Mouse (Mus musculus) olfactory bulb, adult 2 months (tissue): ENCODE measurements around the gene Wfdc8. TPM values are rescaled to one million over a fixed set of nuclear protein-coding genes. Genes with fewer than 3 reads are reported as not detected.

ENCODE experiments used
- H3K27ac ChIP-seq: fragments of 200-500 bp; 2 replicates; pipeline ENCODE4 v1.5.1; 2012; ENCODE audit warnings: low read depth, low read length; ENCODE audit not compliant: insufficient read depth
- H3K4me1 ChIP-seq: fragments of 200-500 bp; 2 replicates; pipeline ENCODE4 v1.6.1; 2012; ENCODE audit warnings: low read length; ENCODE audit not compliant: control insufficient read depth, insufficient read depth
- H3K4me3 ChIP-seq: fragments of 200-500 bp; 2 replicates; pipeline ENCODE4 v1.5.1; 2012; ENCODE audit warnings: mild to moderate bottlenecking, low read depth, low read length, moderate library complexity; ENCODE audit not compliant: insufficient read depth
- CTCF ChIP-seq: fragments of 200-500 bp; IDR thresholded peaks from 2 replicates; pipeline ENCODE4 v1.5.1; 2012; ENCODE audit warnings: low read depth, mild to moderate bottlenecking, low read length, moderate library complexity; ENCODE audit not compliant: insufficient read depth
- POLR2A ChIP-seq: fragments of 200-500 bp; IDR thresholded peaks from 2 replicates; pipeline ENCODE4 v1.6.1; 2012; ENCODE audit warnings: mild to moderate bottlenecking, low read depth, low read length, moderate library complexity; ENCODE audit not compliant: insufficient read depth
- WGBS: fragments of 180-500 bp; shearing (Covaris S2); methylation state at CpG from one replicate; pipeline ENCODE4 v1.1.7; 2018; 5-methylcytosine and 5-hydroxymethylcytosine counted together
- polyA plus RNA-seq: library from polyadenylated mRNA; stranded (reverse); fragments of >200 nt; gene quantifications from 2 replicates; pipeline ENCODE4 v1.2.4, GENCODE M21; 2012; ENCODE audit warnings: low replicate concordance; ENCODE audit not compliant: missing spikeins, insufficient read depth, insufficient read length

Wfdc8 gene
- polyA plus RNA-seq, 1 experiment, result not detected

- Histone ChIP-seq H3K4me3 (no peak overlapping the region), H3K27ac (no peak overlapping the region), H3K4me1 (peaks cover 6% of the 10 kb centered on the region)
- TF ChIP-seq POLR2A, result no peak
- TF ChIP-seq CTCF, result no peak
- WGBS, result 78% methylated on average over 2 of the region's 2 CpGs
These were observed 46.4 kb downstream of the Wfdc8 start for GRCm38 (mm10) chr2:164566997-164567396.

GRCm38 (mm10) chr2:164564346-164564745, 49.1 kb downstream of the Wfdc8 start:
- H3K4me3 ChIP-seq, result no peak overlapping the region
- 69% methylated on average over 5 of the region's 5 CpGs for WGBS
- H3K27ac ChIP-seq, result no peak overlapping the region
- TF ChIP-seq CTCF (no peak), POLR2A (no peak)
- H3K4me1 ChIP-seq, result peaks cover 6% of the 10 kb centered on the region

GRCm38 (mm10) chr2:164563339-164564038, 49.9 kb downstream of the Wfdc8 start:
- WGBS, result under 1% methylated on average over 32 of the region's 32 CpGs
- peak; percentile 34; the same call in 1 of the 2 replicates for TF ChIP-seq CTCF
- no peak for TF ChIP-seq POLR2A
- Histone ChIP-seq H3K4me3 (peak overlapping the region; percentile 27), H3K27ac (no peak overlapping the region), H3K4me1 (peaks cover 6% of the 10 kb centered on the region)

- no peak within 1 kb of the TSS for H3K4me3 ChIP-seq
- no peak within 1 kb of the TSS for H3K27ac ChIP-seq
- TF ChIP-seq CTCF, result no peak
- no peak for TF ChIP-seq POLR2A
- peaks cover 6% of the 10 kb centered on the region for H3K4me1 ChIP-seq
- WGBS, result 19% methylated on average over 24 of the region's 24 CpGs
These were observed 50.8 kb downstream of the Wfdc8 start, which contains the start of gene Wfdc2 for GRCm38 (mm10) chr2:164562391-164563188. Gene Wfdc2 (plus strand): TSS chr2:164562413.

GRCm38 (mm10) chr2:164560106-164560505, 53.3 kb downstream of the Wfdc8 start:
- TF ChIP-seq CTCF, result no peak
- TF ChIP-seq POLR2A, result no peak
- H3K4me3 ChIP-seq, result no peak overlapping the region
- 88% methylated on average over 8 of the region's 8 CpGs for WGBS
- H3K27ac ChIP-seq, result no peak overlapping the region
- peaks cover 6% of the 10 kb centered on the region for H3K4me1 ChIP-seq

GRCm38 (mm10) chr2:164558991-164559645, 54.3 kb downstream of the Wfdc8 start:
- Histone ChIP-seq H3K4me3 (no peak overlapping the region), H3K27ac (no peak overlapping the region), H3K4me1 (peaks cover 6% of the 10 kb centered on the region)
- WGBS, result 74% methylated on average over 16 of the region's 16 CpGs
- TF ChIP-seq POLR2A (no peak), CTCF (no peak)

GRCm38 (mm10) chr2:164558426-164558825, 55.0 kb downstream of the Wfdc8 start:
- H3K27ac ChIP-seq, result no peak overlapping the region
- WGBS, result 50% methylated on average over 8 of the region's 8 CpGs
- H3K4me3 ChIP-seq, result no peak overlapping the region
- TF ChIP-seq POLR2A (no peak), CTCF (no peak)
- peaks cover 3% of the 10 kb centered on the region for H3K4me1 ChIP-seq

- H3K27ac ChIP-seq, result no peak overlapping the region
These were observed 61.9 kb downstream of the Wfdc8 start for GRCm38 (mm10) chr2:164551502-164551901.

More at GRCm38 (mm10) chr2:164551502-164551901, 61.9 kb downstream of the Wfdc8 start:
- H3K4me1 ChIP-seq, result no peaks in the 10 kb centered on the region
- TF ChIP-seq CTCF, result no peak
- no peak for TF ChIP-seq POLR2A
- WGBS, result 89% methylated on average over 9 of the region's 9 CpGs
- no peak overlapping the region for H3K4me3 ChIP-seq
